In genomic region chr9:85120061-85120460, GRCm38 (mm10) we compare ENCODE assay signal across 13 mouse cellular contexts.
"Had no signal": no experiment of that assay in that cellular context is flagged by ENCODE, and none has a peak within 500 bp of the region (broad histone marks: within the 10 kb centered on the region; RNA-seq: fewer than 3 reads in every experiment).

No protein-coding gene starts in this region.

- ATAC-seq: liver, embryonic 12.5 days; midbrain, embryonic 16.5 days had no signal

- H3K9ac ChIP-seq: limb, embryonic 15.5 days; liver, embryonic 12.5 days; lung, embryonic 15.5 days; neural tube, embryonic 12.5 days had no signal

- H3K27me3 ChIP-seq: limb, embryonic 15.5 days; liver, embryonic 12.5 days; lung, embryonic 15.5 days; neural tube, embryonic 12.5 days had no signal

- H3K27ac ChIP-seq: left cerebral cortex, adult 2 months; limb, embryonic 15.5 days; liver, embryonic 12.5 days; lung, embryonic 15.5 days; neural tube, embryonic 12.5 days; stomach, postnatal 0 days had no signal

- H3K4me1 ChIP-seq: limb, embryonic 15.5 days; lung, embryonic 15.5 days; neural tube, embryonic 12.5 days had no signal

- H3K4me3 ChIP-seq: left cerebral cortex, adult 2 months; limb, embryonic 15.5 days; liver, embryonic 12.5 days; lung, embryonic 15.5 days; neural tube, embryonic 12.5 days had no signal

- H3K4me2 ChIP-seq: limb, embryonic 15.5 days; liver, embryonic 12.5 days; lung, embryonic 15.5 days; midbrain, embryonic 11.5 days; neural tube, embryonic 12.5 days had no signal

- H3K36me3 ChIP-seq: limb, embryonic 15.5 days; liver, embryonic 12.5 days; lung, embryonic 15.5 days; neural tube, embryonic 12.5 days had no signal

- H3K9me3 ChIP-seq: limb, embryonic 15.5 days; liver, embryonic 12.5 days; lung, embryonic 15.5 days; neural tube, embryonic 12.5 days had no signal

- DNase-seq: kidney, adult 11 months; kidney, postnatal 14 days; lung, postnatal 14 days; right cerebral cortex, postnatal 14 days; thymus, postnatal 4 days had no signal
